Mouse (Mus musculus): Measurements from ENCODE around the gene Myo19. TPM values are rescaled to one million over a fixed set of nuclear protein-coding genes. Genes with fewer than 3 reads are reported as not detected.

The Myo19 gene
- total and polyA plus RNA-seq, 2 experiments from 2014 or later = 3.6 to 7.5 TPM

DNA sequence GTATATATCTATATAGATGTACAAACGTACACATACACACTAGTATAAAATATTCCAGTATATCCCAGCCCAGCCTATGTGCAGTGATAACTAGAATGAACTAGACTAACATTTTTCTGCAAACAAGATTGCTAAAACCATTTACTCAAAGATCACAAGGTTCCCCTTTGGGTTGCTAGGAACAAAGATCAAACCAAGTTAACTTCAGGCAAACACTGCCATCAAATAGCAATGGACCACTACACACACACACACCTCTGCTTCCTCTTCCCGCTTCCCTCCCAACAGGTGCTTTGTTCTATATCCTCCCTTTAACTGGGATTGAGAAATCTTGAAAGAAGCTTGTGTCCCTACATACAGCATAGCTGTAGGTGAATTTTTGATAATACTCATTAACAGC lies 12.4 kb upstream of the Myo19 start:
- no peak for DNase-seq
- 94% methylated on average over 2 of the region's 2 CpGs for WGBS
- Histone ChIP-seq H3K9me3 (ENCODE audit: low read length) (no peaks in the 10 kb centered on the region), H3K4me2 (ENCODE audit: low read depth) (no peak overlapping the region), H3K9ac (no peak overlapping the region), H3K4me1 (ENCODE audit: insufficient read depth) (peaks cover 6% of the 10 kb centered on the region), H3K36me3 (ENCODE audit: insufficient read depth) (no peaks in the 10 kb centered on the region), H3K27me3 (ENCODE audit: insufficient read depth, low read length) (no peaks in the 10 kb centered on the region), H3K27ac (ENCODE audit: low read depth, low read length) (no peak overlapping the region), H3K4me3 (ENCODE audit: low read depth, low read length) (no peak overlapping the region)
- TF ChIP-seq CTCF (IDR thresholded peaks at IDR 0.05; ENCODE audit: low read depth) = no peak
- ATAC-seq = no peak

DNA sequence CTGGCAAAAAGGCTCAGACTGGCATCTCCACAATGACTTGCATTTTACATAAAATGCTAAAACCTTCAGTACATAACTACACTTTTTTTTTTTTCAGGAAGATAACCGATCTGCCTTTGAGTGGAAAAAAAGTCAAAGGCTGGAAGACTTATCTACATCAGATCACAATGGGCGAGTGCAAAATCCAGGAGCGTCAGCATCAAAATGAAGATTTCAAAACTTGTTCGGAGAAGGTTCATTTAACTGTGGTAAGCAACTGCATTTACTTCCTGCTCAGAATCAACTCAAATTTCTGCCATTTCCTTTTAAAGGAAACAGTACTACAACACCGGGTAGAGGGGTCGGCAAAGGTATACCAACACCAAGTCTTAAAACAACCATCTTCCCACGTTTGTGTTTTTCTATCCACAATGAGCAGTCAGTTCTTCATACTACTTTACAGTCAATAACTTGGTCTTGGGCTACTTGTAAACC lies 11.1 kb upstream of the Myo19 start:
- Histone ChIP-seq H3K27ac (ENCODE audit: low read depth, low read length) (no peak overlapping the region), H3K4me1 (ENCODE audit: insufficient read depth) (peaks cover 6% of the 10 kb centered on the region), H3K4me3 (ENCODE audit: low read depth, low read length) (peak overlapping the region; percentile 90), H3K4me2 (ENCODE audit: low read depth) (peak overlapping the region; percentile 87), H3K9ac (peak overlapping the region; percentile 88), H3K36me3 (ENCODE audit: insufficient read depth) (no peaks in the 10 kb centered on the region), H3K27me3 (ENCODE audit: insufficient read depth, low read length) (no peaks in the 10 kb centered on the region), H3K9me3 (ENCODE audit: low read length) (no peaks in the 10 kb centered on the region)
- WGBS = 20% methylated on average over 7 of the region's 7 CpGs
- DNase-seq (no peak), ATAC-seq (no peak)
- TF ChIP-seq CTCF (IDR thresholded peaks at IDR 0.05; ENCODE audit: low read depth) = no peak

- ATAC-seq (peak; percentile 92), DNase-seq (peak; percentile 97)
- Histone ChIP-seq H3K27me3 (ENCODE audit: insufficient read depth, low read length) (no peaks in the 10 kb centered on the region), H3K4me2 (ENCODE audit: low read depth) (peak overlapping the region; percentile 87), H3K9ac (peak overlapping the region; percentile 88), H3K36me3 (ENCODE audit: insufficient read depth) (no peaks in the 10 kb centered on the region), H3K4me3 (ENCODE audit: low read depth, low read length) (peak overlapping the region; percentile 90), H3K27ac (ENCODE audit: low read depth, low read length) (peak overlapping the region; percentile 94), H3K9me3 (ENCODE audit: low read length) (no peaks in the 10 kb centered on the region), H3K4me1 (ENCODE audit: insufficient read depth) (peaks cover 6% of the 10 kb centered on the region)
- TF ChIP-seq CTCF (IDR thresholded peaks at IDR 0.05; ENCODE audit: low read depth) = no peak; the same call in 1 of the 2 replicates
- WGBS = 1% methylated on average over 47 of the region's 61 CpGs
Measured at GRCm38 (mm10) chr11:84869537-84870232, 10.3 kb upstream of the Myo19 start.

DNA sequence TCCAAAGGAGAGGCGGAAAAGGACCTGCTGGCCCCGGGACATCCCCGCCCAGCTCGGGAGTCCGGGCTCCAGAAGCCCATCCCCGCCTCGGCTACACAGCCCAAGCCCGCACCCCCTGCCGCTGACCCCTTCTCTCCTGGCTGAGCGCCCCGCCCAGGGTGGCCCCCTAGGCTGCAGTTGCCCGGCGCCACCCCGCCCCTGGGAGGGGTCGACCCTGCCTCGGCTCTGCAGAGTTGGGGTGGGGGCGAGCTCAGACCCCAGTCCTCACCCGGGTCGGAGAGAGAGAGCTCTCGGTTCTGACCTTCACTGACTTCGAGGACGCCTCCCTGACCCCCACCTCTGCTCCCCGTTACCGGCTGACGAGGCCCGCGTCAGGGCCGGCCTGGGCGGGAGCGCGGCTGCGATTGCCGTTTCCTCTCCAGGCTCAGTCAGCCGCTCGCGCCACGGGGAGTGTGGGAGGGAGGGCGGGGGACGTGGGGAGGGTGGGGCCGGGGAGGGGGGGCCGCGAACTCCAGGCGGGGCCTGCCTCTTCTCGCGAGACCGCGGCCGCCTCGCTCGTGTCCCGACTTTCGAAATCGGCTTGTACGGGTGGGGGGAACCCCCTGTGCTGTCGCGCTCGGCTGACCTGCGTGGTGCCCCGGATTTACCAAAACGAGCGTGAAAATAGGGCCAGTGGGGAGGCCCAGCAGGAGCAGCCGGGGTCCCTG lies 9.5 kb upstream of the Myo19 start, which contains the start of gene Ggnbp2:
Ggnbp2 (minus strand) TSS at position 481 of the 707 bp plus-strand sequence.
- WGBS = 1% methylated on average over 43 of the region's 62 CpGs
- H3K36me3 ChIP-seq (ENCODE audit: insufficient read depth) = no peaks in the 10 kb centered on the region
- peak within 1 kb of the TSS; percentile 98 for H3K9ac ChIP-seq
- peak within 1 kb of the TSS; percentile 90 for H3K4me3 ChIP-seq (ENCODE audit: low read depth, low read length)
- peaks cover 6% of the 10 kb centered on the region for H3K4me1 ChIP-seq (ENCODE audit: insufficient read depth)
- DNase-seq (peak; percentile 94), ATAC-seq (peak; percentile 86)
- no peaks in the 10 kb centered on the region for H3K9me3 ChIP-seq (ENCODE audit: low read length)
- no peaks in the 10 kb centered on the region for H3K27me3 ChIP-seq (ENCODE audit: insufficient read depth, low read length)
- H3K27ac ChIP-seq (ENCODE audit: low read depth, low read length) = peak within 1 kb of the TSS; percentile 99
- no peak for TF ChIP-seq CTCF (IDR thresholded peaks at IDR 0.05; ENCODE audit: low read depth)
- peak within 1 kb of the TSS; percentile 87 for H3K4me2 ChIP-seq (ENCODE audit: low read depth)

DNA sequence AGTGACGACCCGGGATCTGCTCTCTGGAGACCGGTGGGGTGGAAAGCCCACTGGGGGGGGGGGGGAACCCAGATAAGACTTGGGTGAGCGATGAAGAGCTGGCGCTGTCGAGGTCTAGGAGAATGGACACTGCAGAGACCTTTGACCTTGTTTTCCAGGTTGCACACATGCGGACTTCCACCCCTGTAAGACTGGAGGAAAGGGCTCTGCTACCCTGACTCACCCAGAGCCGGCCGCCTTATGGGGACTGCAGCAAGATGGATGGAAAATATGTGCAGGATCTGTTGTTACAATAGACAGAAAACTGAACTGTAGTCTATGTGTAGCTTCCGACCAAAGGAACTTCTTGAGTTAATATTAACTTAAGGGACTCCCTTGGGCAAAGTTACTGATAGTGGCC lies 8.9 kb upstream of the Myo19 start:
- Histone ChIP-seq H3K27ac (ENCODE audit: low read depth, low read length) (peak overlapping the region; percentile 99), H3K4me1 (ENCODE audit: insufficient read depth) (peaks cover 6% of the 10 kb centered on the region), H3K36me3 (ENCODE audit: insufficient read depth) (no peaks in the 10 kb centered on the region), H3K9ac (peak overlapping the region; percentile 98), H3K4me2 (ENCODE audit: low read depth) (peak overlapping the region; percentile 72), H3K27me3 (ENCODE audit: insufficient read depth, low read length) (no peaks in the 10 kb centered on the region), H3K9me3 (ENCODE audit: low read length) (no peaks in the 10 kb centered on the region), H3K4me3 (ENCODE audit: low read depth, low read length) (peak overlapping the region; percentile 90)
- DNase-seq = no peak
- no peak for TF ChIP-seq CTCF (IDR thresholded peaks at IDR 0.05; ENCODE audit: low read depth)
- ATAC-seq = peak; percentile 10
- under 1% methylated on average over 10 of the region's 10 CpGs for WGBS

DNA sequence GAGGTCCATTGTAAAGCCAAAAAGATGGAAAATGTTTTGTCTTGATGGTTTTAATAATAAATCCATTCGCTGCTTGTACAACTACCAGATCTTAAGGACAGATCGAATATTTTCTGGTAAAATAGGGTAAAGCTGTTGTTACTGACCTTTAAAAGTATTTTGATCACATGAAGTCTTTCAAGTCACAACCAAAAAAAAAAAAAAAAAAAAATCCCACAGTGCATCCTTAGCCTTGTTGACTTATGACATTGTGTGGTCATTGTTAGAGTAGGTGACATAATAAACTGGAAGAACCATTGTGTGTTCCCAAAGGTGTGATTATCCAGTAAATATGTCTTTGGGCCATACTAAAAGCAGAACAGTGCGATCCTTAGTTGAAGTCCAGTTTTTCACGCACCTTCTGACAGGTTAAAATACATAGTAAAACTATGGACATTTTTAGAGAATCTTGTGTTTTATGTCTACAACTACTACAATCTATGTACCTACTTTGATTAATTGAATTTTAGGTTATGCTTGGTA lies 8.3 kb upstream of the Myo19 start:
- Histone ChIP-seq H3K9ac (peak overlapping the region; percentile 98), H3K4me3 (ENCODE audit: low read depth, low read length) (peak overlapping the region; percentile 90), H3K4me1 (ENCODE audit: insufficient read depth) (peaks cover 6% of the 10 kb centered on the region), H3K27ac (ENCODE audit: low read depth, low read length) (peak overlapping the region; percentile 99), H3K4me2 (ENCODE audit: low read depth) (peak overlapping the region; percentile 72), H3K36me3 (ENCODE audit: insufficient read depth) (no peaks in the 10 kb centered on the region), H3K9me3 (ENCODE audit: low read length) (no peaks in the 10 kb centered on the region), H3K27me3 (ENCODE audit: insufficient read depth, low read length) (no peaks in the 10 kb centered on the region)
- DNase-seq (no peak), ATAC-seq (no peak)
- WGBS = 79% methylated on average over 4 of the region's 4 CpGs
- no peak for TF ChIP-seq CTCF (IDR thresholded peaks at IDR 0.05; ENCODE audit: low read depth)

All from forebrain, postnatal 0 days (tissue).